Mouse (Mus musculus): ENCODE measurements around the gene Gm14444. TPM values are rescaled to one million over a fixed set of nuclear protein-coding genes. Genes with fewer than 3 reads are reported as not detected.
"Not testable (repeated sequence)": the region's sequence is repeated elsewhere in the genome, so short reads cannot be mapped to it uniquely, and the experiment has no call there.

Gm14444 gene
- polyA plus RNA-seq (2014; fragmentation: Nextera tagmentation; extraction: Ambion mirVana): not detected in 2 replicates

DNA sequence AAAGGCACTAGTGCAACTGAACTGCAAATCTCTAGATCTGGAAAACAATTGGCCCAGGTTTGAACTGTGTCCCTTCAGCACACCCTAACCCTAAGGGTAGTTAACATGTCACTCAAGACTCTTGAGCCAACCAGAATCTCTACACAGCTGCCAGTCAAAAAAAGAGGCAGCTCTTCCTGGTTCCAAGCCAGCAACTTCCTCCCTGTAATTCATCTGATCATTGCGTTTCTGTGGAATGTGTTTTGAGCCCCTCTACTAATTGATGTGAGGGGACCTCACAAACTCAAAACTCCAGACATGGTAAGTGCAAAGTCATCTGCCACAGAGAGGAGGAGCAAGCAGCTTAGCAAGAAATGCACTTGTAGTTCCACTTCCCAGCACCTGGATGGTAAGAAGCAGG is at the start of gene Gm14444:
Gene Gm14444, plus strand, starts transcription at position 220 of the 400 bp plus-strand sequence.
- not testable (repeated sequence) for H3K4me3 ChIP-seq (ENCODE audit: low read depth, low read length); H3K27ac ChIP-seq (ENCODE audit: low read depth, low read length); H3K36me3 ChIP-seq (ENCODE audit: control insufficient read depth, insufficient read depth, low read length); H3K9me3 ChIP-seq (ENCODE audit: control insufficient read depth, low read length); H3K4me2 ChIP-seq (ENCODE audit: low read depth, low read length); H3K4me1 ChIP-seq (ENCODE audit: control insufficient read depth, insufficient read depth, low read length); H3K27me3 ChIP-seq (ENCODE audit: control insufficient read depth, insufficient read depth, low read length); H3K9ac ChIP-seq (replicated peaks; ENCODE audit: low read depth, low read length); ATAC-seq (ENCODE audit: low read depth)
- WGBS: 74% methylated on average over 1 of the region's 1 CpGs

DNA sequence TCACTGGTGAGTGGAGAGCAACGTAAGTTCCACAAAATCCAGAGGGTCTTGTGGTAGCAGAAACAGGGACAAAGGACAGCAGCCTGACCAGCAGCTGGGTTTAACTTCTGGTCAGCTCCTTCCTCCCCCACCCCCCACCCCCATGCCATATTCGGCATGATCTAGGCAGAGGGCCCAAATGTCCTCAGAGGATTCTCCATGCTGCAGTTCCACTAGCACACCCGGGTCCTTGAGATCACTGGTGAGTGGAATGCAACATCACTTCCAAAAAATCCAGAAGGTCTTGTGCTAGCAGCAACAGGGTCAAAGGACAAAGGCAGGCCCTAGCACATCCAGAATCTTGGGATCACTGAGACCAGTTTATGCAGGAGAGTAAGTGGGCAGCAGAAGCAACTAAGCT is 44.6 kb upstream of the Gm14444 start:
- WGBS: 85% methylated on average over 3 of the region's 3 CpGs

DNA sequence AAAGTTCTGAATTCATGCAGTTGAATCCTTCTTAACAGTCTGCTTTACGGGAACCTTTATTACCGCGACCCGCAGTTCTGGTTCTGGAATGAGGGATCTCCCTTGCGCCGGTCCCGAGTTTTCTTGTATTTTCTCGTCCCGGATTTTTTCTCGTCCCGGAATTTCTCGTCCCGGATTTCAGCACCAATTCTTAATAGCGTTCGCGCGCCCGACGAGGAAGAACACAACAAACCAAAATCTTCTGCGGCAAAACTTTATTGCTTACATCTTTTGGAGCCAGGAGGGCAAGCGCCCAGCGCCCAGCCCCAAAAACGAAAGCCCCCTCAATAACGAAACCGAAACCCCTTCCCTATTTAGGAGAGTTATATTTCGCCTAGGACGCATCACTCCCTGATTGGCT is 34.2 kb downstream of the Gm14444 start:
- H3K27me3 ChIP-seq (ENCODE audit: control insufficient read depth, insufficient read depth, low read length); H3K36me3 ChIP-seq (ENCODE audit: control insufficient read depth, insufficient read depth, low read length); H3K9me3 ChIP-seq (ENCODE audit: control insufficient read depth, low read length); H3K4me2 ChIP-seq (ENCODE audit: low read depth, low read length); H3K4me1 ChIP-seq (ENCODE audit: control insufficient read depth, insufficient read depth, low read length); H3K9ac ChIP-seq (replicated peaks; ENCODE audit: low read depth, low read length); ATAC-seq (ENCODE audit: low read depth); H3K27ac ChIP-seq (ENCODE audit: low read depth, low read length); H3K4me3 ChIP-seq (ENCODE audit: low read depth, low read length): not testable (repeated sequence)
- 98% methylated on average over 23 of the region's 27 CpGs for WGBS

More for the DNA sequence above, 44.6 kb upstream of the Gm14444 start:
- H3K4me1 ChIP-seq (ENCODE audit: control insufficient read depth, insufficient read depth, low read length); H3K27me3 ChIP-seq (ENCODE audit: control insufficient read depth, insufficient read depth, low read length); H3K36me3 ChIP-seq (ENCODE audit: control insufficient read depth, insufficient read depth, low read length); H3K9ac ChIP-seq (replicated peaks; ENCODE audit: low read depth, low read length); H3K4me3 ChIP-seq (ENCODE audit: low read depth, low read length); ATAC-seq (ENCODE audit: low read depth); H3K4me2 ChIP-seq (ENCODE audit: low read depth, low read length); H3K27ac ChIP-seq (ENCODE audit: low read depth, low read length); H3K9me3 ChIP-seq (ENCODE audit: control insufficient read depth, low read length): not testable (repeated sequence)

DNA sequence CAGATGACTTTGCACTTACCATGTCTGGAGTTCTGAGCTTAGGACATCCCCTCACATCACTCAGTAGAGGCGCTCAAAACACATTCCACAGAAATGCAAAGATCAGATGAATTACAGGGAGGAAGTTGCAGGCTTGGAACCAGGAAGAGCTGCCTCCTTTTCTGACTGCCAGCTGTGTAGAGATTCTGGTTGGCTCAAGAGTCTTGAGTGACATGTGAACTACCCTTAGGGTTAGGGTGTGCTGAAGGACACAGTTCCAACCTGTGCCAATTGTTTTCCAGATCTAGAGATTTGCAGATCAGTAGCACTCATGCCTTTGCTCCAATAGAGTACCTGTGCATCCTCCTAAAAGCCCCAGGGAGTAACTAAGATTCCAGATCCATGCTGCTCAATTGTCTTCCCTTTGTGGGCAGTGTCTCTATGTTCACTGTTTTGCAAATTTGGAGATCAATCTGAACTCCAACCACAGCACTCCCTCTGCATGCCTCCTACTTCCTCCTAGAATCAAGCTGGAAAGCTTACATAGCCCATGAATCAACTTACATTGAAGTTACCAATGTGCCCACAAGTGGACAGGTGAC is 57.7 kb downstream of the Gm14444 start, which contains the start of gene Gm14393:
Gene Gm14393, minus strand, starts transcription at position 101 of the 581 bp plus-strand sequence.
- H3K9me3 ChIP-seq (ENCODE audit: control insufficient read depth, low read length); H3K27ac ChIP-seq (ENCODE audit: low read depth, low read length); H3K4me1 ChIP-seq (ENCODE audit: control insufficient read depth, insufficient read depth, low read length); H3K4me2 ChIP-seq (ENCODE audit: low read depth, low read length); H3K36me3 ChIP-seq (ENCODE audit: control insufficient read depth, insufficient read depth, low read length); H3K9ac ChIP-seq (replicated peaks; ENCODE audit: low read depth, low read length); ATAC-seq (ENCODE audit: low read depth); H3K4me3 ChIP-seq (ENCODE audit: low read depth, low read length); H3K27me3 ChIP-seq (ENCODE audit: control insufficient read depth, insufficient read depth, low read length): not testable (repeated sequence)
- WGBS: 84% methylated on average over 1 of the region's 1 CpGs

Other genes with a start within 250 kb of the Gm14444 start
- gene Edn3, start 249.6 kb upstream of the Gm14444 start, polyA plus RNA-seq (2014; fragmentation: Nextera tagmentation; extraction: Ambion mirVana): 0.08 and 4.4 TPM in 2 replicates
- gene Gm14393, start 57.5 kb downstream of the Gm14444 start, polyA plus RNA-seq (2014; fragmentation: Nextera tagmentation; extraction: Ambion mirVana): not detected in 2 replicates
- 5.9 and 6.8 TPM in 2 replicates for gene Gm14399, start 131.8 kb downstream of the Gm14444 start, polyA plus RNA-seq (2014; fragmentation: Nextera tagmentation; extraction: Ambion mirVana)
- 1.5 and 2.1 TPM in 2 replicates for gene Gm14443, start 165.6 kb downstream of the Gm14444 start, polyA plus RNA-seq (2014; fragmentation: Nextera tagmentation; extraction: Ambion mirVana)
- 5.7 and 16.2 TPM in 2 replicates for gene Gm14391, start 196.7 kb downstream of the Gm14444 start, polyA plus RNA-seq (2014; fragmentation: Nextera tagmentation; extraction: Ambion mirVana)

All from neural tube, embryonic 14.5 days (tissue).